Mouse (Mus musculus) left cerebral cortex, postnatal 4 days (tissue): Measurements from ENCODE around the gene Pde8a. TPM values are rescaled to one million over a fixed set of nuclear protein-coding genes. Genes with fewer than 3 reads are reported as not detected.

Experiments
- DNase-seq: peaks from one replicate; pipeline ENCODE4 v3.0.0-alpha.2; 2022
- intact Hi-C: fragments of 180-260 bp; cut with DNase I; formaldehyde crosslinking; loops from one replicate; pipeline ENCODE4 v1.15.1; 2025
- total RNA-seq, 2 experiments: library from RNA; stranded (reverse); gene quantifications; 2 replicates each; pipeline ENCODE4 v1.2.3; 2021

Gene Pde8a
- total RNA-seq, 2 experiments from 2014 or later: 2.4 to 4.5 TPM

- intact Hi-C loops: no loop called here
- no peak for DNase-seq
Observed at GRCm38 (mm10) chr7:81261548-81261947, 48.2 kb downstream of the Pde8a start.

- intact Hi-C loops: no loop called here
- no peak for DNase-seq
Observed at GRCm38 (mm10) chr7:81272908-81273307, 59.5 kb downstream of the Pde8a start.

- intact Hi-C loops: no loop called here
- DNase-seq: no peak
Observed at GRCm38 (mm10) chr7:81278966-81279365, 65.6 kb downstream of the Pde8a start.

- intact Hi-C loops: no loop called here
- no peak for DNase-seq
Observed at GRCm38 (mm10) chr7:81281240-81281639, 67.8 kb downstream of the Pde8a start.

DNA sequence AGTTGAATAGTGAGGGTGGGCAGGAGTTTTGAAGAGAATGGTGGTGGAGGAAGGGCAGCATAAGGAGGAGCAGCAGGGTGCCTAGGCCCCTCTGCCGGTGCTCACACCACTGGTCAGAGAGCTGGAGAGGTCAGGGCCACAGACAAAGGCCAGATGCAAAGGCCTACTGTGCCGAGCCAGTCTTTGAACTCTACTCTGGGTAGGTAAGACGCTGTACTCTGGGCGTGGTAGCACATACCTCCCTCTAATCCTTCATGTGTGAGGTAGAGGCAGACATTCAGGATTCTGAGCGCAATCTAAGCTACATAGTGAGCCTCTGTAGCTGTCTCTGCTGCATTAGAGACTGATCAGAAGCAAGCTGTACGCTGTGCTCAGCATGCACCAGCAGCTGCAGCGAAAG is 73.1 kb downstream of the Pde8a start:
- intact Hi-C loops: no loop called here
- DNase-seq: no peak

DNA sequence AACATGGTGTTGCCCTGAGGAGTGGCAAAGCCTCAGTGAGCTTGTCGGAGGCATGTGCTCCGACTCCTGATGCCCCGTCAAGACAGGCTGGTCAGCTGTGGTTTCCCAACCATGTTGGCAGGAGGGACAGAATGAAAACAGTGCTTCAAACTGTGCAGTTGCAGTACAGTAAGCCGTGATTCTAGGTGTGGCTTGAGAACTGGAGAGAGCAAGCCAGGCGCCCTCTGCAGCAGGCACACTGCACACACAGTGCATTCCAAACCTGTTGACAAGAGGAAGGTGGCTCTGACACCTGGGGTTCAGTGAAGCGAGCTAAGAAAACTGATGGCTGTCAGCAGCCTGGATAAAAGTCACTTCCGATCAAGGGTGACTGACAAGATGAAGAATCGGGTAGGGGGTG is 73.5 kb downstream of the Pde8a start:
- DNase-seq: no peak

GRCm38 (mm10) chr7:81295169-81295568 is 81.8 kb downstream of the Pde8a start:
- intact Hi-C loops: no loop called here
- no peak for DNase-seq

More for the DNA sequence above, 73.5 kb downstream of the Pde8a start:
- intact Hi-C loops: no loop called here

- DNase-seq: no peak
- intact Hi-C loops: no loop called here
Observed at GRCm38 (mm10) chr7:81298206-81298605, 84.8 kb downstream of the Pde8a start.

DNA sequence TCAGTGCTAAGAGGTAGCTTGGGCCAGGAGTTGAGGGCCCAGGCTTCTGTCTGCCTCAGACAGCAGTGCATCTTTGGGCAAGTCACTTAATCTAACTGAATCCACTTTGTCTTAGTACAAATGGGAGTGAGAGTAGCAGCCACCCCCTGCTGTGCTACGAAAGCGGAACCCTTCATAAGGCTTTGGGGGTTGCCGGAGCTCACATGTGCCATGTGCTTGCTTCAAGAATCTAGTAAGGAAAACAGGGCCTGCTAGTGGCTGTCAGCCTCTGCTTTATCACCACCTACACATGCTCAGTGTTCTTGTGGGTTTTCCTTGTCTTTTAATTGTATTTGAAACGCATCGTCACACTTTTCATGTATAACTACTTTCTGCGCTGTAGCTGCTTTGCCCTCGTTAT is 87.9 kb downstream of the Pde8a start:
- intact Hi-C loops: no loop called here
- no peak for DNase-seq

DNA sequence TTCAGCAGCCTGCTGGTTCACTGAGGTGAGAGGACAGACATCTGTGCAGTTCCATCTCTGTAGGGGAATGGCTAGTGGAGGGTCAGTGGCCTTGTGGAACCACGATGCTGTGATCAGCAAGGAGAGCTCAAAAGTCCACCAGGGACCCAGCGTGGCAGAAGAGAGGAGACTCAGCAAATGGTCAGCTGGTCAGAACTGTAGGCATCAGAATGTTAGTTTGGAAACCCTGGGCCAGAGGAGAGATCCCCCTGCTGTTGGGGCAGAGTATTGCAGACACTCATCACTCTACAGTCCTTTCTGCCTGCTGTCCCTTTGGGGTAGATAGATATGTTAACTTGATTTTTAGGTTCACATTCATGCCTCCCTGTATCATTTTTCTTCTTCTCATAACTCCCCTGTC is 90.3 kb downstream of the Pde8a start:
- intact Hi-C loops: no loop called here
- no peak for DNase-seq

DNA sequence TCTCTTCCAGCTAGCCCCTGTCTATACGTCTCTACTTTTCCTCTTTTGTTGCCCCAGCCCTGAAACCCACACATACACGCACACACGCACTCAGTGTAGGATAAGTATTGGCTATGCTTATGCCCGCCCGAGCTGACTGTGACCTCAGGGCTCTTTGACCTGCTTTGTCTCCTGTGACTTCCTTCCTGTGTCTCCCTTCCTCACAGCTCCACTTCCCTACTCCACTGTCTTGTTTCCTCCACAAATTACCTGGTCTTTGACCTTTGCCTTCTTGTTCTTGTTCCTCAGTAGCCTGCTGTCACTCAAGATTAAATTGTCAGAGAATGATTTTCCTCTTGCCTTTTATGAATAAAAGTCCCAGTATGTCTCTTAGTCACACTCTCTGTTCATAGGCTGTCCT is 90.7 kb downstream of the Pde8a start:
- no peak for DNase-seq
- intact Hi-C loops: no loop called here

- no peak for DNase-seq
- intact Hi-C loops: no loop called here
Observed at GRCm38 (mm10) chr7:81304675-81305074, 91.3 kb downstream of the Pde8a start.

DNA sequence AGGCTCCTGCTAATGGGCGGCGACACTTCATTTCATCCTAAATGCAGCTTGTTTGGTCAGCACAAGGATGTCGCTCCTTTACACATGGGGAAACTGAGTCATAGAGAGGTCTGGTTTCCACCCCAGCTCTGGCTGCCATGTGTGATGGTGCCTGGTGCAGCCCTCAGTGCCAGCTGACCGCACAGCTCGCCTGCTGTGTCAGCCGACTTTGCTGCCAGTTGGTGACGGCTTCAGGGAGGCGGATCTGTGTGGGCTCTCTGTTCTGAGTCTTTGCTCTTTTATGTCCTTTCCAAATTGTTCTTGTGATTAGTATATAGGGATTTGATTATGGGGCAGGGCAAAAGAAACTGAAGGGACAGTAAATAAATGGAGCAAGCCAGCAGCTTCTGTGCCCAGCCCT is 94.3 kb downstream of the Pde8a start:
- DNase-seq: peak; percentile 19
- intact Hi-C loops: no loop called here

- intact Hi-C loops: no loop called here
- DNase-seq: no peak
Observed at GRCm38 (mm10) chr7:81309247-81309646, 95.9 kb downstream of the Pde8a start.

- no peak for DNase-seq
- intact Hi-C loops: no loop called here
Observed at GRCm38 (mm10) chr7:81311130-81311529, 97.7 kb downstream of the Pde8a start.

DNA sequence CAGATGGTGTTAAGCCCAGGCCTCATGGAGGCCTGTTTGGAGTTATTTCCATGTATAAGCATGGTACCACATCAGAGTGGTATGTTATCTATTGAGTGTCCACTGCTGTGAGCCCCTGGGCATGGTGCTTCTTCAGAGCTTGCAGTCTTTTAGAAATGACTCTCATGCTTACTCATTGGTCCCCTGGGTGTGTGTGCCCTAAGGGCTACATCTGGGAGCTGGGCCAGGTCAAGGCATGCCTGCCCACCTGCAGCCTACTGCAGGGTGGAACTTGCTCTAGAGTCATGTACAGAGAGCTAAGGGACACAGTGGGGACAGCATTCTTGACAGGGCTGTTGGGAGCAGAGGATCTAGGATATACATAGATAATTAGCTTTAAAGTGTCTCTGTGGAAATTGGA is 98.2 kb downstream of the Pde8a start:
- intact Hi-C loops: no loop called here
- no peak for DNase-seq

GRCm38 (mm10) chr7:81315583-81315982 is 102.2 kb downstream of the Pde8a start:
- intact Hi-C loops: no loop called here
- DNase-seq: no peak

DNA sequence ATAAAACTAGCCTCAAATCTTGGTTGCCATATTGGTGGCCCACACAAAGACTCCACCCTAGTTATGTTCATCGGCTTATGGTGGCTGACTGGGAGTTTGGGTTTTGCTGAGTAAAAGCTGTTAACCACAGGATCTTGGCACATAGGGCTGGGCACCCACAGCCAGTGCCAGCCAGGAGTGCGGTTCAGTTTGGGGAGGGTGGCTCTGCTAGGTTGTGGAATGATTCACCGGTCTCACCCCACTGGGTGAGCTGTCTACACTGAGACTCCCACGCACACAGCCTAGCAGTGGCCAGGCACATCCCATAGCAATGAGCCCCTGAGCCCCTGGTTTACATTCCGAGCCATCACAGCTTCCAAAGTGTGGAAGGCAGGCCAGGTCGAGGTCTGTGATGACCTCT is 106.4 kb downstream of the Pde8a start:
- intact Hi-C loops: loop anchor here (5.0 kb wide), 1 partner anchor 152 kb away; no protein-coding TSS in a partner anchor
- no peak for DNase-seq

DNA sequence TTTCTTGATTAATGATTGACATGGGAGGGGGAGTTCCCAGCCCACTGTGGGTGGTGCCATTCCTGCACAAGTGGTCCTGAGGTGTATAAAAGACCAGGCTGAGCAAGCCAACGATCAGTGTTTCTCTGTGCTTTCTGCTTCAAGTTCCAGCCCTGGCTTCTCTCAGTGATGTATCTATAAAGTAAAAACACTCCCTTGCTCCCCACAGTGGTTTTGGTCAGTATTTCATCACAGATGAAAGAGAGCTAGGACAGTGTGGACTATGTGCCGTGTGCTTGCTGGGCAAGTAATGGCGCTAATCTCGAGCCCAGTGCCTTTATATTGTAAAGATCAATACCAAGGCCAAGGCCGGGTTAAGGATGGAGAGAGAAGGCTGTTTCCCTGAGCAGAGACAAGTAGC is 108.4 kb downstream of the Pde8a start:
- DNase-seq: no peak
- intact Hi-C loops: loop anchor here (5.0 kb wide), 1 partner anchor 154 kb away; no protein-coding TSS in a partner anchor

DNA sequence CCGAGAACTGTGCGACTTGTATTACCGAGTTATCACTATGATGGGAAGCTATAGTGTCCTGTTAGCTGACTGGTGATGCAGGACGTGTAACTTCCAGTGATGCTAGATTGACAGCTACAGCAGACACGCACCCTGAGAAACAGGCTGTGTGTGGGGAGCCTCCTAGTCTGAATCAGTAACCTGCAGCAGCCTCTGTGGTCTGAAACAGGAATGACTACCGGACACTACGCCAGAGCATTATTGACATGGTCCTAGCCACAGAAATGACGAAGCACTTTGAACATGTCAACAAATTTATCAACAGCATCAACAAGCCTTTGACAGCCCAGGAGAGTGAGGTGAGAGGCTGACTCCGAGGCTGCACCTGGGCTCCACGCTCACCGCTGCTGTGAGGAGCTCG is 112.6 kb downstream of the Pde8a start:
- no peak for DNase-seq
- intact Hi-C loops: no loop called here

DNA sequence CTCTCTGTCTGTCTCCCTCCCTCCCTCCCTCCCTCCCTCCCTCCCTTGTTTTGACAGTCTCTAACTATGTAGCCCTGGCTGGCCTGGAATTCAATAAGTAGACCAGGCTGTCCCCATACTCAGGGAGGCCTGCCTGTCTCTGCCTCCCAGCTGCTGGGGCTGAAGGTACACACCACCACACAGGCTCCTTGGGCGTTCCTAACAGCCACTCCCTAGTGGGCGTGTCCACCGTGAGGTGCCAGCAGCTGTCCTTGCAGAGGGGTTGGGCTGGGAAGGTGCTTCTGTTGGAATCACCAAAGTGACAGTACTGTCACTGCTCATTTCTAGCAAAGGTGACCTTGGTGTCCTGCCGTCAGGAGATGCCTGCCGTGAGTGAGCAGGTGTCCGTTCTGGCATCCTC is 113.5 kb downstream of the Pde8a start:
- intact Hi-C loops: no loop called here
- DNase-seq: no peak

- no peak for DNase-seq
- intact Hi-C loops: no loop called here
Observed at GRCm38 (mm10) chr7:81327661-81328060, 114.3 kb downstream of the Pde8a start.

DNA sequence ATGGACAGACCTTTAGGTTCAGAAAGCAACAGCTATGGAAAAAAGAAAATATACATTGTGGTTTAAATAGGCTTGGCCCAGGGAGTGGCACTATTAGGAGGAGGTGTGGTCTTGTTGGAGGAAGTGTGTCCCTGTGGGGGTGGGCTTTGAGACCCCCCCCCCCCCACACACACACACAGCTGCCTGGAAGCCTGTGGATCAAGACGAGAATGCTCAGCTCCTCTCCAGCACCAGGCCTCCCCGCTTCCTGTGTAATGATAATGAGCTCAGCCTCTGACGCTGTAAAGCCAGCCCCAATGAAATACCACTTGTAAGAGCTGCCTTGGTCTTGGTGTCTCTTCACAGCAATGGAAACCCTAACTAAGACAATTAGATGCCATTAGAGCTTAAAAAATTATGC is 117.4 kb downstream of the Pde8a start:
- DNase-seq: no peak
- intact Hi-C loops: no loop called here

- intact Hi-C loops: no loop called here
Observed at GRCm38 (mm10) chr7:81331851-81332250, 118.5 kb downstream of the Pde8a start.

More at GRCm38 (mm10) chr7:81331851-81332250, 118.5 kb downstream of the Pde8a start:
- no peak for DNase-seq
